Mouse (Mus musculus) gastrocnemius, adult 2 months (tissue): ENCODE measurements around the gene Ghr. TPM values are rescaled to one million over a fixed set of nuclear protein-coding genes. Genes with fewer than 3 reads are reported as not detected.

Source experiments
- DNase-seq: peaks from one replicate; pipeline ENCODE4 v3.0.0; 2022
- H3K27ac ChIP-seq: fragments of 200-600 bp; 2 replicates; pipeline ENCODE4 v1.8.1; 2022; ENCODE audit warnings: mild to moderate bottlenecking
- H3K4me3 ChIP-seq: fragments of 200-600 bp; 2 replicates; pipeline ENCODE4 v1.8.1; 2022; ENCODE audit warnings: mild to moderate bottlenecking, moderate library complexity
- CTCF ChIP-seq: fragments of 200-600 bp; IDR thresholded peaks from 2 replicates; pipeline ENCODE4 v1.8.1; 2022; ENCODE audit warnings: antibody characterized with exemption, mild to moderate bottlenecking, moderate library complexity
- intact Hi-C: fragments of 180-260 bp; cut with DNase I; formaldehyde crosslinking; loops from one replicate; pipeline ENCODE4 v1.15.1; 2025
- total RNA-seq, 2 experiments: library from RNA; stranded (reverse); gene quantifications; 2 replicates each; pipeline ENCODE4 v1.2.3; 2021

Ghr gene
- total RNA-seq, 2 experiments from 2014 or later = 136 to 166 TPM

DNA sequence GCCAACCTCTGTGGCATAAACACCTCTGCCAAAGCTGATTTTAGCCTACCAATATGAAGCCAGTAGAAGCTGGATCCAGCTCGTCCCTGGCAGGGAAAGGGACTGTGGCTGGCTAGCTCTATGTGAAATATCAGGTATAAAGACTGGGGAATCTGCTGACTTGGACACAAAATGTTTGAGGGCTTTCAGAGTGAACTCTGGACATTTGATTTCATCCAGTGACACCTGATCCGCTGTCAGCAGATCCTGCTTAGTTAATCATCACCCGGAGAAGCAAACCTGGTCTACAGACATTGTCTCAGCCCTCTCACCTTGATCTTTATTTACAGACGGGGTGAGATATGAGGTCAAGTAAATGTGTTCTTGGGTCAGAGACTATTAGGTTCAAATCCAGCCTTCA is 118.5 kb downstream of the Ghr start:
- no peak overlapping the region; the same call in 1 of the 2 replicates for H3K4me3 ChIP-seq
- TF ChIP-seq CTCF = no peak
- peak; percentile 81 for DNase-seq
- peak overlapping the region; percentile 82 for H3K27ac ChIP-seq
- intact Hi-C loops = loop anchor here (5.0 kb wide), 1 partner anchor 43 kb away; no protein-coding TSS in a partner anchor

DNA sequence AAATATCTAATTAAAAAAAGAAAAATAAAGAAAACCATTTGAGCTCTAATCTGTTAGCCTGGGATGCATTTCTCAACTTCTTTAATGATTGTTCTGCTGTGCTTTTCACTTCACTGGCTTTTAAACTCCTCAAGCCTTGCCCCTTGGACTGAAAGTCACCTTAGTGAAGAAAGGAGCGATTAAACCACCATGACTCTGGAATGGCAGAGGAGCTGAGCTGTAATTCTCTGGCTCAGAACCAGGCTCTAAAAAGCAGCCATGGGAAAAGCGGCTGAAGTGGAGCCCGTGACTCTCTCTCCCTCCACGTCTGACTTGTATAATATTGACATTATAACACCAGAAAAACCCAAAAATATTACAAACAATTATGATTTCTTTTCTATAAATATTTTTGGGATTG is 126.7 kb downstream of the Ghr start:
- Histone ChIP-seq H3K27ac (peak overlapping the region; percentile 77), H3K4me3 (peak overlapping the region; percentile 39)
- intact Hi-C loops = no loop called here
- TF ChIP-seq CTCF = no peak
- DNase-seq = no peak

GRCm38 (mm10) chr15:3455572-3455971 is 127.7 kb downstream of the Ghr start:
- intact Hi-C loops = no loop called here
- DNase-seq = no peak
- peak overlapping the region; percentile 35; the same call in 1 of the 2 replicates for H3K27ac ChIP-seq
- H3K4me3 ChIP-seq = no peak overlapping the region
- TF ChIP-seq CTCF = no peak

GRCm38 (mm10) chr15:3452080-3452752 is 131.1 kb downstream of the Ghr start:
- no peak for TF ChIP-seq CTCF
- H3K4me3 ChIP-seq = no peak overlapping the region
- intact Hi-C loops = no loop called here
- no peak overlapping the region for H3K27ac ChIP-seq
- DNase-seq = no peak

GRCm38 (mm10) chr15:3449564-3449963 is 133.7 kb downstream of the Ghr start:
- DNase-seq = no peak
- no peak overlapping the region for H3K4me3 ChIP-seq
- TF ChIP-seq CTCF = no peak
- intact Hi-C loops = no loop called here
- H3K27ac ChIP-seq = peak overlapping the region; percentile 69

GRCm38 (mm10) chr15:3445285-3445909 is 137.9 kb downstream of the Ghr start:
- DNase-seq = no peak
- intact Hi-C loops = no loop called here
- TF ChIP-seq CTCF = no peak
- H3K4me3 ChIP-seq = no peak overlapping the region
- H3K27ac ChIP-seq = no peak overlapping the region

DNA sequence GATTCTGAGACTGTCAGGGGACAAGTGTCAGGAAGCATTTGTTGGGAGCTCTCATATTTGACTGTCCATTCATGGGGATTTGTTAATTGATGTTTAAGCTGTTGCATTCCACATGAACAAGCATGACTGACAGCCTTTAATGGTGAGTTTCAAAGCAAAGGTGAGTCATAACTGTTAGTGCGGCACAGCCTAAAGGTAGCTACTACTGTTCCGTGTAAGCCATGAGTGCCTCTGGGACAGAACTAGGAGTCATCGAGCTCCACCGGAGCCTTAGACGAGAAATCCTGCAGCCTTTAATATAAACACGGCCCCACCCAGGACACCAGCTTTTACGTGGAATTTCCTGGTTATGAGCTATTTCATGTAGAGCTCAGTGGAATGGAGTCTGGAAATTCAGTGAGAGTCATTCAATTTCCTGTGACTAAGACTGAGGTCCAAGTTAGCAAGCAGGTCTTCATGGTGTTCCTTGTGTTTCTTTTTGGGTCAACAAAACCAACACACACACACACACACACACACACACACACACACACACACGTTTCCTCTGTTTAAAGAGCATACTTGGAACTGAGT is 138.8 kb downstream of the Ghr start:
- H3K4me3 ChIP-seq = no peak overlapping the region
- intact Hi-C loops = loop anchor here (5.0 kb wide), 1 partner anchor 138 kb away; the partner anchor contains the start of gene Ghr
- no peak overlapping the region for H3K27ac ChIP-seq
- no peak for TF ChIP-seq CTCF
- no peak for DNase-seq

DNA sequence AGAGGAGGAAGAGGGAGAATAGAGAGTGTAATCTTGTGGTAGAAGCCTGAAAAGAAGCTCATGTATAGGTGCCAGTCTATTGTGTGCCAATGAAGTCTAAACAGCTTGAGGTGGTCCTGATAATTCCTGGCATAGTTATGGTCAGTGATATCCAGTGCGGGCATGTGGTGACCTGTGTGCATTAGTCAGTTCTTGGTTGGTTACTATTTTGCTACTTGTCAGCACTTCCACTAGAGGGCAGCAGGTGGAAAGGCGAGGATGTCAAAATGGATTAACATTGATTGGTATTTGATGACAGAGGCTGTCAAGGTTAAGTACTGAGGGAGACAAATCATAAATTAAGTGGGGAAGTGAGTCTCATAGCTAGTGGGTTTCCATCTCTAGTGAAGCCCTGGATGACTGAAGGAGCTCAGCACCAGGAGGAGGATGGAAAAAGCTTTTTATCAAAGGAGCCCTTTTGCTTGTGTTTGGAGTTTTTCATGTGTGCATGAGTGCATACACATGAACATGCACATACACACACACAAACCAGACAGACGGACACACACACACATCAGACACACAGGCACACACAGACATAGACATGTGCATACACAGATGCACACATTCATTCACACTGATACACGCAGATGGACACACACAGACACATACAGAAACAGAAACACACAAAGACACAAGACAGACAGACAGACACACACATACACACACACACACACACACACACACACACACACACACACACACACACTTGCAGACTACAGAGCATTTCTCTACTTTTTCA is 141.6 kb downstream of the Ghr start:
- TF ChIP-seq CTCF = peak; percentile 83
- DNase-seq = peak; percentile 48
- no peak overlapping the region for H3K27ac ChIP-seq

DNA sequence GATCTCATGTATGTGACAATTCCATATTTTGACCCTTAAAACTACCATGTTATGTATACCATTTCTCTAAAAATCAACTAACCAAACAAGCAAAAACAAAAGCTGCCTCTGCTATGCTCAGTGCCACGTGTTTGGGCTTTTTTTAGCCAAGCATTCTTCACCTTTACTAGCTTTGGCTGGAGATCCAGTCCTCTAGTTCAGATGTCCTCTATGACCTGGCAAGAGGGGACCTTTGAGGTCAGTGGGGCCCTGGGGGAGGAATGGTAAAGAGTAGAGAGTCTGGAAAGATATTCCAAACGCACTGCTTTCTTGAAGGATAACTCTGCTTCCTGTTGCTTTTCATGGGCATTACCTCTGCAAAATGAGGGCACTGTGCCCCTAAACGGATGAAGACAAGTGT is 145.9 kb downstream of the Ghr start:
- DNase-seq = no peak
- intact Hi-C loops = loop anchor here (5.0 kb wide), 1 partner anchor 80 kb away; no protein-coding TSS in a partner anchor

More for the DNA sequence above, 141.6 kb downstream of the Ghr start:
- intact Hi-C loops = loop anchor here (5.0 kb wide), 1 partner anchor 141 kb away; the partner anchor contains the start of gene Ghr
- H3K4me3 ChIP-seq = no peak overlapping the region

GRCm38 (mm10) chr15:3435637-3436036 is 147.7 kb downstream of the Ghr start:
- intact Hi-C loops = loop anchor here (5.0 kb wide), 1 partner anchor 78 kb away; no protein-coding TSS in a partner anchor
- Histone ChIP-seq H3K27ac (peak overlapping the region; percentile 71), H3K4me3 (no peak overlapping the region)
- no peak for DNase-seq
- no peak for TF ChIP-seq CTCF

More for the DNA sequence above, 145.9 kb downstream of the Ghr start:
- H3K4me3 ChIP-seq = no peak overlapping the region
- peak overlapping the region; percentile 71 for H3K27ac ChIP-seq
- no peak for TF ChIP-seq CTCF

DNA sequence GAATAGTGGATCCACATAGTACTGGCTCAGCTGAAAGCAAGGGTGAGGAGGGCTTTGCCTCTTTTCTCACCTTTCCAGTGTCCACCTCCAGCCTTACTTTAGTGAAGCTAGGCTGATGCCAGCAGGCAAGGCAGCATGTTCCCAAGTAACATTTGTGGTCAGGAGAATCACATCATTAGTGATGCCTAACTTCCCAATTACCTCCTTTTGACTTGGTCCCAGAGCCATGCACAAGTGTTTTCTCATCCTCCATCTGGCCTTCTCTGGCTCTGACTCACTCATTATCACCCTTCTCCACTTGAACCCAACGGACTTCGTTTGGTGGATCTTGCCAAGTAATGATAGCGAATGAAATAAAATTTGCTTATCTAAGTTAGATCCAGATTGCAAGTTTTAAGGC is 148.8 kb downstream of the Ghr start:
- intact Hi-C loops = no loop called here
- Histone ChIP-seq H3K4me3 (no peak overlapping the region), H3K27ac (peak overlapping the region; percentile 71)
- TF ChIP-seq CTCF = no peak
- no peak for DNase-seq

- no peak for TF ChIP-seq CTCF
- DNase-seq = peak; percentile 31
- H3K27ac ChIP-seq = peak overlapping the region; percentile 36
- intact Hi-C loops = no loop called here
- no peak overlapping the region for H3K4me3 ChIP-seq
Observed at GRCm38 (mm10) chr15:3433281-3433680, 150.0 kb downstream of the Ghr start.

GRCm38 (mm10) chr15:3432823-3433222 is 150.5 kb downstream of the Ghr start:
- intact Hi-C loops = no loop called here
- no peak overlapping the region for H3K4me3 ChIP-seq

More at GRCm38 (mm10) chr15:3432823-3433222, 150.5 kb downstream of the Ghr start:
- no peak for TF ChIP-seq CTCF
- H3K27ac ChIP-seq = peak overlapping the region; percentile 36
- no peak for DNase-seq
